Mouse (Mus musculus) bone marrow macrophage, adult 2 months (primary cell): ENCODE measurements around the gene Pdcl3.

ENCODE experiments used
- CTCF ChIP-seq: IDR thresholded peaks from 2 replicates; pipeline ENCODE4 v1.5.1; 2012; ENCODE audit warnings: low read depth, mild to moderate bottlenecking, low read length, moderate library complexity
- POLR2A ChIP-seq: IDR thresholded peaks from 2 replicates; pipeline ENCODE4 v1.6.1; 2012; ENCODE audit warnings: mild to moderate bottlenecking, low read depth, low read length, borderline replicate concordance

DNA sequence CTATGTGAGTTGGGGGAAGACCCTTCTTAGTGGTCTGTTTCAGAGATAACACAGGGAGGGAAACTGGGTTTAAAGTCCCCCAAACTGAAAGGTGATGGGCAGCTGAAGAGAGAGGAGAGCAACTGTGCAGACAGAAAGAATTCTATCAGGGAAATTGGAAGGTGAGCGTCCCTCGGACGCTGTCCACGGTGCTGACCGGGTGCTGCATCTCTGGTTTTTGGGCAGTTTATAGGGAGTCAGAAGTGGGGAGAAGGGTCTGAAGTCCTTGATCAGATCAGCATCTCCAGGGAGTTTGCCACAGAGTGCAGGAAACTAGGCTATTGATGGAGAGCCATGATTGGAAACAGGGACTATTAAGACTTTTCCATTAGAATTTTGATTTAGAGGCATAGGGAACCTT is 45.8 kb upstream of the Pdcl3 start:
- TF ChIP-seq CTCF (no peak), POLR2A (no peak)
